Mouse (Mus musculus): ENCODE results near the gene Zfp758. TPM values are rescaled to one million over a fixed set of nuclear protein-coding genes. Genes with fewer than 3 reads are reported as not detected.

The Zfp758 gene
- polyA plus RNA-seq (2012; fragmentation: generic; extraction: Trizol), result under 1 TPM; 0.05 to 0.50 TPM

GRCm38 (mm10) chr17:22361101-22361781 lies at the start of gene Zfp758, which contains the start of gene Zfp944:
Gene Zfp758, plus strand, starts transcription at chr17:22361453.
Gene Zfp944, minus strand, starts transcription at chr17:22361400.

GRCm38 (mm10) chr17:22314730-22315226 lies 46.5 kb upstream of the Zfp758 start, which contains the start of gene CT030661.1:
Gene CT030661.1, minus strand, starts transcription at chr17:22314837.

GRCm38 (mm10) chr17:22423952-22424617 lies 62.8 kb downstream of the Zfp758 start, which contains the start of gene Zfp946:
Gene Zfp946, plus strand, starts transcription at chr17:22424222.

Other genes with a start within 250 kb of the Zfp758 start
- under 1 TPM; 0.02 to 0.28 TPM for gene Zfp947, start 195.3 kb upstream of the Zfp758 start, polyA plus RNA-seq (2012; fragmentation: generic; extraction: Trizol)
- under 1 TPM; 0.05 to 0.58 TPM for gene Zfp994, start 135.8 kb upstream of the Zfp758 start, polyA plus RNA-seq (2012; fragmentation: generic; extraction: Trizol)
- 1 to 10 TPM in 1 of 2 experiments, under 1 TPM in 1; 0.09 to 1.5 TPM for gene CT030661.1, start 46.6 kb upstream of the Zfp758 start, polyA plus RNA-seq (2012; fragmentation: generic; extraction: Trizol)
- gene Zfp944, start 53 bp upstream of the Zfp758 start, polyA plus RNA-seq (2012; fragmentation: generic; extraction: Trizol), result 1 to 10 TPM in 1 of 2 experiments, under 1 TPM in 1; 0.28 to 1.7 TPM
- under 1 TPM; 0.06 to 0.47 TPM for gene Zfp946, start 62.8 kb downstream of the Zfp758 start, polyA plus RNA-seq (2012; fragmentation: generic; extraction: Trizol)
- not detected for gene Vmn2r111, start 212.0 kb downstream of the Zfp758 start, polyA plus RNA-seq (2012; fragmentation: generic; extraction: Trizol)
- not detected for gene Vmn2r112, start 239.5 kb downstream of the Zfp758 start, polyA plus RNA-seq (2012; fragmentation: generic; extraction: Trizol)

All from C3H10T1/2 (cell line).